Mouse (Mus musculus) hindbrain, embryonic 10.5 days (tissue): Measurements from ENCODE around the gene Adam17. TPM values are rescaled to one million over a fixed set of nuclear protein-coding genes. Genes with fewer than 3 reads are reported as not detected.

Experiments
- DNase-seq: peaks from one replicate; pipeline ENCODE4 v3.0.0-alpha.2; 2017; ENCODE audit warnings: low spot score
- H3K27ac ChIP-seq: fragments of 300-500 bp; sonication (generic); 2 replicates; pipeline ENCODE4 v1.5.1; 2016; ENCODE audit warnings: mild to moderate bottlenecking, moderate library complexity
- H3K27me3 ChIP-seq: fragments of 300-500 bp; sonication (generic); 2 replicates; pipeline ENCODE4 v1.6.1; 2016; ENCODE audit warnings: mild to moderate bottlenecking; ENCODE audit not compliant: poor library complexity, insufficient read depth, severe bottlenecking
- H3K36me3 ChIP-seq: fragments of 300-500 bp; sonication (generic); 2 replicates; pipeline ENCODE4 v1.6.1; 2016; ENCODE audit warnings: mild to moderate bottlenecking, moderate library complexity
- H3K4me1 ChIP-seq: fragments of 300-500 bp; sonication (generic); replicated peaks from 2 replicates; pipeline ENCODE4 v1.6.1; 2016; ENCODE audit warnings: mild to moderate bottlenecking
- H3K4me3 ChIP-seq: fragments of 300-500 bp; sonication (generic); 2 replicates; pipeline ENCODE4 v1.5.1; 2016; ENCODE audit warnings: mild to moderate bottlenecking, moderate library complexity
- H3K9me3 ChIP-seq: fragments of 300-500 bp; sonication (generic); 2 replicates; pipeline ENCODE4 v1.6.1; 2016; ENCODE audit warnings: mild to moderate bottlenecking, moderate library complexity
- WGBS: fragments of 180-500 bp; shearing (Covaris S2); methylation state at CpG from one replicate; pipeline ENCODE4 v1.1.7; 2016; 5-methylcytosine and 5-hydroxymethylcytosine counted together
- polyA plus RNA-seq: library from polyadenylated mRNA; unstranded; fragments of >200 nt; fragmentation: Nextera tagmentation; extraction: Ambion mirVana; gene quantifications from 2 replicates; pipeline ENCODE4 v1.2.1, GENCODE M21; 2016

Gene Adam17
- polyA plus RNA-seq, 1 experiment from 2014 or later: 31.8 TPM

DNA sequence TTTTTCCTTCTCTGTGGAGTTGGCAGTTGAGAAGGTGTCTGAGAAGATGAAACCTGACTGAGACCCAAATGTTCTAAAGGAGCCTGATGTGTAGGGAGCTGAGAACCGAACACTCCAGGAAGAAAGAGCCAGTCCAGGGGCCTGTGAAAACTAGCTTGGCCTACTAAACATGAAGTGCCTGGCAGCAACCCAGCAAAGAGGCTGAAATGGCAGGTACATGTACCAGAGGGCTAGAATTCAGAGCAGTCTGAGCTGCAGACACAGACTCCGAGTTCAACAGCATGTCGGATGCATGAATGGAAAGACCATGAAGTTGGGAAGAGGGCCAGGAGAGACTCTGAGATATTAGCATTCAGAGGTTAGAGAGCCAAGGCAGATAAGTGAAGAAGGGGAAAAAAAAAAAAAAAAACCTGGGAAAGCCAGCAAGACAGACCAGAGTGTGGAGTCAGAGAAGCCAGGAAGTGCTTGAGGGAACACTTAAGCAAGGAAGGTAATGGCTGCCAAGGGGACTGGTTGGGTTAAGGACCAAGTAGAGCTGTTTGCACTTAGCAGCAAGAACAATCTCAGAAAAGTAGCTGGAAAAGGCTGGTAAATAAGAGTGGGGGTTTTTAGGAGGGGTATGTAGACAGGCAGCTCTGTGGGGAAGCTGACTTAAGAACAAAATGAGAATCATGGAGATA, 84.6 kb downstream of the Adam17 start:
- Histone ChIP-seq H3K27ac (no peak overlapping the region), H3K36me3 (peaks cover 55% of the 10 kb centered on the region), H3K4me3 (no peak overlapping the region), H3K4me1 (peaks cover 17% of the 10 kb centered on the region), H3K9me3 (no peaks in the 10 kb centered on the region), H3K27me3 (no peaks in the 10 kb centered on the region)
- no peak for DNase-seq
- 96% methylated on average over 3 of the region's 3 CpGs for WGBS

DNA sequence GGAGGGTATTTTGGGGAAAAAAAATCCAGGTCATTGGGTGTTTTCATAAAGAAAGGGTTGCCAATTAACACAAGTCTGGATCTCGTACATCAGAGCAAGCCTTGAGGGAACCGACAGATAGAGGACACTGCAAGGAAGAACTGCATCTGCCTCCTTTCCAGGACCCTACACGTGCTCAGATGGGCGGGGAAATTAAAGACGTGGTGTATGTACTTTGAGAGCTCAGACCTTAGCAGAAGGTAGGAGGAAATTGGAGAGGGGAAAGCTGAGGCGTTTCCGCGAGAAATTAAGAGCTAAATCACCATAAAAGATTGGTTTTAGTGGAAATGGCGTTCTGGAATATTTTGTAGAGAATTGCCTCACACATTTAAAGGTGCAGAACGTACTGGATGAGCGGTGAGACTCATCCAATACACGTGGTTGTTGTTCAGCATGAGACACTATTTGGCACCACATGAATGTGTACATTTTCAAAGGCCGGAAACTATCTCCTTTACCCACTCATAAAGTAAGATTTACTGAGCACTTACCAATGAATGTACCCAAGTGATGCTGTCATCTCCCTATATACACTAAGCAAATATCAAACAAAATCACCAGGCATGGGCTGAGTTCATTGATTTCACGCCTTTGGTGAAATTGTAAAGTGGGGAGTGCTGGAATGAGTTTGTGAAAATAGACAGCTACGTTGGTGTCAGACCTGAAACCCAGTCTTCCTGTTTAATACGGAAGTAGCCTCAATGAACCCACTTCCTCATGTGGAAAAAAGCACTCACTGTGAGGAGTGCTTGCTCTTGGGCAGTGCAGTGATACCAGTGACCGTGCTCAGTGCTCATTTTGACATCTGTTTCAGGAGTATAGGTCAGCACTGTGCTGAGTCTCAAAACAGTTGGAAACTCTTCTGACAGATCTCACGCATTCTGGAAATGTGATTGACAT, 86.5 kb downstream of the Adam17 start:
- WGBS: 41% methylated on average over 18 of the region's 18 CpGs
- no peaks in the 10 kb centered on the region for H3K9me3 ChIP-seq
- H3K36me3 ChIP-seq: peaks cover 36% of the 10 kb centered on the region
- no peaks in the 10 kb centered on the region for H3K27me3 ChIP-seq
- peak overlapping the region; percentile 85 for H3K4me3 ChIP-seq
- peaks cover 17% of the 10 kb centered on the region for H3K4me1 ChIP-seq
- no peak for DNase-seq
- peak overlapping the region; percentile 93 for H3K27ac ChIP-seq

DNA sequence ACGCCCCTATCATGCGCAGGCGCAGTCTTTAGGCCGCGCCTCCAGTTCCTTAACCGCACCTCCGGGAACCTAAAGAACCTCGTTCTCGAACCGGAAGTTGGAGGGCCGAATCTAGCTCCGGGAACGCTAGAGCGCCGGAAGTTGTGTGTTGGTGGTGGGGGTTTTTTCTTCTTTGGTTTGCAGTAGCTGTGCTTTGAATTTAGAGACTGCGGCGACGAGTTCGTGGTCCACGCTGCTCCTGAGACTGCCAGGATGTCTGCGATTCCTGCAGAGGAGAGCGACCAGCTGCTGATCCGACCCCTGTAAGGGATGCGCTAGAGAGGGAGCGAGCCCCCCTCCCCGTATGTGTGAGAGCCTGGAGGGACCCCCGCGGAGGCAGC, 87.2 kb downstream of the Adam17 start, which contains the start of gene Itgb1bp1:
Gene Itgb1bp1 (minus strand): TSS at position 42 of the 380 bp plus-strand sequence.
- WGBS: under 1% methylated on average over 28 of the region's 28 CpGs
- Histone ChIP-seq H3K27me3 (no peaks in the 10 kb centered on the region), H3K36me3 (peaks cover 28% of the 10 kb centered on the region), H3K9me3 (no peaks in the 10 kb centered on the region), H3K4me3 (peak within 1 kb of the TSS; percentile 85), H3K4me1 (peaks cover 17% of the 10 kb centered on the region), H3K27ac (peak within 1 kb of the TSS; percentile 93)
- peak; percentile 98 for DNase-seq

DNA sequence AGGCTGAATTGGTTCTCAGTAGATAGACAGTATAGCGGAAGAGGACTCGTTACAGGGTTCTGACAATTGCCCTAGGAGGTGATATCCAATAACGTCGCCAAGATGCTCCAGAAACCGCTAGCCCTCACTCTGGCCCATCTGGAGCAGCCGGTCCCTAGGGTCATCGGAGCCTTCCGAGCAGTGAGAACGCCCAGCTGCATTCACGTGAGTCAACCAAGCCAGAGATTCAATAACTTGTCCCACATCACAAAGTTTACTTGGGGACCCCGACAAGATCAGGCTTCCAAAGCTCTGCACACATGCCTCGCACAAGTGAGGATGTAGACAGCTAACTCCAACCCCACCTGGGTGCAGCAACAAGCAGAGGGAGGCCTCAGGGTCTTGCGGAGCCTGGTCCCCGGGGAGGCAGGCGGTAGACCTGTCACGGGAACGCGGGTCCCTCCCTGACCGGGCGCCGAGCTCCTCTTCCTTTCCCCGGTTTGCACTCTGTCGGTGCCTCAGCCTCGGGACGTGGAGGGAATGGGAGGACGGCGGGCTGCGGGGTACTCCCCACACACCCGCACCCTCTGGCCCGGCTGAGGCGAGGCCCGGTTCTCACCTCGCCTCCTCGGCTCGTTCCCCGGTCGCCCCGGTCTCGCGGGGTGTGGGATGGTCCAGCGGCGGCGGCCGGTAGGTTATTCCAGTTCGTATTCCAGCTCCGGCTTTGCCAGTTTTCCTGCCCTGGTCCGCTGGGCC, 87.8 kb downstream of the Adam17 start:
- no peaks in the 10 kb centered on the region for H3K9me3 ChIP-seq
- peaks cover 17% of the 10 kb centered on the region for H3K4me1 ChIP-seq
- peaks cover 23% of the 10 kb centered on the region for H3K36me3 ChIP-seq
- H3K27ac ChIP-seq: peak overlapping the region; percentile 93
- no peaks in the 10 kb centered on the region for H3K27me3 ChIP-seq
- peak overlapping the region; percentile 85 for H3K4me3 ChIP-seq
- DNase-seq: no peak
- WGBS: under 1% methylated on average over 47 of the region's 47 CpGs

DNA sequence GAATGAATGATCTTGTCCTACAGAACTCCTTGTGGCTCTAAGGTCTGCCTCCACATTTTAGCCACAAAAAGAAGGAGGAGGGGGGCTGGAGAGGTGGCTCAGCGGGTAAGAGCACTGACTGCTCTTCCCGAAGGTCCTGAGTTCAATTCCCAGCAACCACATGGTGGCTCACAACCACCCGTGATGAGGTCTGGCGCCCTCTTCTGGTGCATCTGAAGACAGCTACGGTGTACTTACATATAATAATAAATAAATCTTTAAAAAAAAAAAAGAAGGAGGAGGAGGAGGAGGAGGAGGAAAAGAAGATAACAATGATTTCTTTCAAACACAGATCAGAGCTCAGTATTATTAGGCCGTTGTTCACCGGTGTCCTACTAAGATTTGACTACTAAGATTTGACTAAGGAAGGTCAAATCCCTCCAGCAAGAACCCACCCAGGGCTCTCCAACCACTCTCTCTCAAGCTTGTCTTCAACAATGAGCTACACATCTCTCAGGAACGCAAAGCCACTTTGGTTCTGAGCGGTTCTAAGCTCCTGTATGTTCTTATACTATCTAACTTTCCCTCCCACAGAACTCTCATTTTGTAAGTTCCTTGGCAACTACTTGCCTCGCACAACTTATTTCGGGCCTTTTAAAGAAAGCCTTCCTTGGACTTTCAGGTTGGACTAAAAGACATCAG, 88.5 kb downstream of the Adam17 start, which contains the start of gene Cpsf3:
Gene Cpsf3 (plus strand): TSS at position 631 of the 681 bp plus-strand sequence.
- WGBS: 51% methylated on average over 11 of the region's 11 CpGs
- Histone ChIP-seq H3K27ac (peak within 1 kb of the TSS; percentile 93), H3K36me3 (peaks cover 15% of the 10 kb centered on the region), H3K9me3 (no peaks in the 10 kb centered on the region), H3K27me3 (no peaks in the 10 kb centered on the region), H3K4me1 (peaks cover 17% of the 10 kb centered on the region), H3K4me3 (peak within 1 kb of the TSS; percentile 85)
- no peak for DNase-seq

DNA sequence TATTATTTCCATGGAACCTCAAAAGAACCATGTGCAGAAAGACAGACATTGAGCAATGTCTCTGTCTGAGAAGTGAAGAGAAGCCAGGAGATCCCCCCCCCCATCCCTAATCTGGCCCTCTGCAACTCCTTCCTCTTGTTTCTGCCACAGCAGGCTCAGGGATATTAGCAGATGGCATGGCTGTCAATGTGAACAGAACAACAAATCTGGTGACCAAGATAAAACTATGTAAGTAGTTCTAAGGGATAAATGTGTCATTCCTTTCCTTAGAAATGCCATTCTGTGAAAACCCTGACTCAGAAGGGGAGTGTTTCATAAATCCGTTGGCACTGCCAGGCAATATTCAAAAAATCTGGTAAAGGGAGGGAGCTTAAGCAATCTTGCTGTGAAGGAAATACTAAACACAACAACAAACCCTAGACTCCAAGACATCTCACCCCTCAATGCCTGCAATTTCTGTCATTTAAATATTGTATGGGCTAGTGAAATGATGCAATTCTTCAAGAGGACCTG, 96.0 kb downstream of the Adam17 start:
- H3K4me3 ChIP-seq: no peak overlapping the region
- 81% methylated on average over 1 of the region's 1 CpGs for WGBS
- H3K9me3 ChIP-seq: no peaks in the 10 kb centered on the region
- no peaks in the 10 kb centered on the region for H3K27me3 ChIP-seq
- H3K4me1 ChIP-seq: no peaks in the 10 kb centered on the region
- DNase-seq: no peak
- H3K27ac ChIP-seq: no peak overlapping the region
- peaks cover 17% of the 10 kb centered on the region for H3K36me3 ChIP-seq

DNA sequence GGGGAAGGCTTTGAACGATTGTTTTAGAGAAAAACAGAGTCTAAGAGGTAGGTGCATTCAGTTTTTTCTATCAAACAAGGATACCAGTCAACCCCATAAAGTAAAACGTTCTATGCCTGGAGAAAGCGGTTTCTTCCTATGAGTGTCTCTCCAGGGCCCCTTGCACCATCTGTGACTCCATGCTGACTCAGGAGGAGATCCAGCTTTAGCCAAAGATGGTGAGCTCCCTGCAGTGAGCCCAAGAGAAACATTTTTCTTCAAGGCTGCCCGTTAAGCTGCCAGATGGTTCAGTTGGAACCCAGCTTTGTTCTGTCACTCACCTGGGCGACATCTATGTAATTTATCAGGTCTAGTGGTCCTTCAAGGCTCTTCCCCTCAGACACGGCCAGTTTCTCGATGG, 99.0 kb downstream of the Adam17 start:
- no peaks in the 10 kb centered on the region for H3K9me3 ChIP-seq
- H3K4me3 ChIP-seq: no peak overlapping the region
- WGBS: 83% methylated on average over 7 of the region's 7 CpGs
- no peaks in the 10 kb centered on the region for H3K4me1 ChIP-seq
- H3K36me3 ChIP-seq: peaks cover 47% of the 10 kb centered on the region
- H3K27ac ChIP-seq: no peak overlapping the region
- DNase-seq: no peak
- H3K27me3 ChIP-seq: no peaks in the 10 kb centered on the region

Other genes with a start within 250 kb of the Adam17 start
- gene Cpsf3, start 88.2 kb downstream of the Adam17 start, polyA plus RNA-seq: 122 and 139 TPM in 2 replicates
- gene Itgb1bp1, start 87.3 kb downstream of the Adam17 start, polyA plus RNA-seq: 44.0 and 45.7 TPM in 2 replicates
- 45.4 and 48.6 TPM in 2 replicates for gene Iah1, start 57.2 kb downstream of the Adam17 start, polyA plus RNA-seq
- 1,017 and 1,052 TPM in 2 replicates for gene Ywhaq, start 44.0 kb upstream of the Adam17 start, polyA plus RNA-seq